Mouse (Mus musculus): ENCODE results near the gene Ndufaf2. TPM values are rescaled to one million over a fixed set of nuclear protein-coding genes. Genes with fewer than 3 reads are reported as not detected.
A peak's percentile ranks its signal among the peaks of the same experiment; 100 is the strongest.

Gene Ndufaf2
- total RNA-seq (2014; rRNA removed; ENCODE audit: low replicate concordance) (3.4 TPM in 1 of 2 replicates, not detected in the other), polyA plus RNA-seq (2015; fragmentation: Nextera tagmentation; extraction: Ambion mirVana) (61.7 and 62.5 TPM in 2 replicates)

GRCm38 (mm10) chr13:108158465-108159240 lies at the start of gene Ndufaf2, which contains the start of gene Ercc8:
TSS of gene Ndufaf2 (minus strand) at chr13:108158623.
TSS of gene Ercc8 (plus strand) at chr13:108158731.
- Histone ChIP-seq H3K4me2 (ENCODE audit: low read depth, low read length) (peak within 1 kb of the TSS; percentile 94), H3K27ac (ENCODE audit: low read depth) (0 out of 2 replicates have a peak within 1 kb of the TSS, but pooled peaks have one; percentile 21), H3K27me3 (ENCODE audit: control insufficient read depth, insufficient read depth, low read length) (no peaks in the 10 kb centered on the region), H3K9ac (replicated peaks; ENCODE audit: low read depth, low read length) (peak within 1 kb of the TSS; percentile 77), H3K9me3 (replicated peaks; ENCODE audit: control insufficient read depth, low read length) (no peaks in the 10 kb centered on the region), H3K4me1 (ENCODE audit: control insufficient read depth, insufficient read depth) (0 out of 2 replicates have a peak, but pooled peaks cover 4% of the 10 kb centered on the region), H3K36me3 (replicated peaks; ENCODE audit: control insufficient read depth, insufficient read depth, low read length) (peaks cover 18% of the 10 kb centered on the region), H3K4me3 (ENCODE audit: low read depth, low read length) (peak within 1 kb of the TSS; percentile 92)
- WGBS, result under 1% methylated on average over 47 of the region's 47 CpGs
- DNase-seq (ENCODE audit: low spot score), result peak; percentile 94
- TF ChIP-seq CTCF (IDR thresholded peaks at IDR 0.05; ENCODE audit: low read depth) (no peak), EP300 (IDR thresholded peaks at IDR 0.05; ENCODE audit: low read depth) (no peak)
- peak; percentile 98 for ATAC-seq (ENCODE audit: insufficient read depth, low read depth)

DNA sequence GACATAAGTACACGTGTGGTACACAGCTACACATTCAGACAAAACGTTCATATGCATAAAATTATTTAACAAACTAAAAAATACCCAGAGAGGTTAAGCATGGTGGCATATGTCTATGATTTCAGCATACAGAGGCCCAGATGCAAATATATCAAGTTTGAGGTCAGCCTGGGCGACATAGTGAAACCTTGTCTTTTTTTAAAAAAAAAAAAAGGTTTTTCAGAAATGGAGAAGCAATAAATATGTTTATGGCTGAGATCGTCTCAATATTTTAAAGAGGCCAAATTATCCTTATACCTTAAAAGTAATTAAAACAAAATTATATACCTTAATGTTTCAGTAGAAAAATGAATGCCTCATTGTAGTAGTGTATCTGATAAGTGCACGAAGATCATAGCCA lies 49.7 kb upstream of the Ndufaf2 start:
- Histone ChIP-seq H3K4me2 (ENCODE audit: low read depth, low read length) (no peak overlapping the region), H3K27ac (ENCODE audit: low read depth) (no peak overlapping the region), H3K9ac (replicated peaks; ENCODE audit: low read depth, low read length) (no peak overlapping the region), H3K36me3 (replicated peaks; ENCODE audit: control insufficient read depth, insufficient read depth, low read length) (no peaks in the 10 kb centered on the region), H3K27me3 (ENCODE audit: control insufficient read depth, insufficient read depth, low read length) (peaks cover 10% of the 10 kb centered on the region), H3K4me1 (ENCODE audit: control insufficient read depth, insufficient read depth) (0 out of 2 replicates have a peak, but pooled peaks cover 4% of the 10 kb centered on the region), H3K9me3 (replicated peaks; ENCODE audit: control insufficient read depth, low read length) (no peaks in the 10 kb centered on the region), H3K4me3 (ENCODE audit: low read depth, low read length) (no peak overlapping the region)
- WGBS, result 67% methylated on average over 5 of the region's 5 CpGs
- ATAC-seq (ENCODE audit: insufficient read depth, low read depth), result no peak
- TF ChIP-seq EP300 (IDR thresholded peaks at IDR 0.05; ENCODE audit: low read depth) (no peak), CTCF (IDR thresholded peaks at IDR 0.05; ENCODE audit: low read depth) (no peak)
- no peak for DNase-seq (ENCODE audit: low spot score)

- 86% methylated on average over 2 of the region's 2 CpGs for WGBS
- TF ChIP-seq EP300 (IDR thresholded peaks at IDR 0.05; ENCODE audit: low read depth) (no peak), CTCF (IDR thresholded peaks at IDR 0.05; ENCODE audit: low read depth) (no peak)
- no peak for ATAC-seq (ENCODE audit: insufficient read depth, low read depth)
- Histone ChIP-seq H3K36me3 (replicated peaks; ENCODE audit: control insufficient read depth, insufficient read depth, low read length) (no peaks in the 10 kb centered on the region), H3K9ac (replicated peaks; ENCODE audit: low read depth, low read length) (no peak overlapping the region), H3K4me3 (ENCODE audit: low read depth, low read length) (no peak overlapping the region), H3K4me2 (ENCODE audit: low read depth, low read length) (no peak overlapping the region), H3K27ac (ENCODE audit: low read depth) (no peak overlapping the region), H3K4me1 (ENCODE audit: control insufficient read depth, insufficient read depth) (0 out of 2 replicates have a peak, but pooled peaks cover 4% of the 10 kb centered on the region), H3K27me3 (ENCODE audit: control insufficient read depth, insufficient read depth, low read length) (peaks cover 5% of the 10 kb centered on the region; the same call in 1 of the 2 replicates), H3K9me3 (replicated peaks; ENCODE audit: control insufficient read depth, low read length) (no peaks in the 10 kb centered on the region)
- no peak for DNase-seq (ENCODE audit: low spot score)
These were observed 49.0 kb upstream of the Ndufaf2 start for GRCm38 (mm10) chr13:108207447-108207846.

GRCm38 (mm10) chr13:108204857-108205256 lies 46.4 kb upstream of the Ndufaf2 start:
- no peak overlapping the region for H3K4me3 ChIP-seq (ENCODE audit: low read depth, low read length)
- no peak overlapping the region for H3K9ac ChIP-seq (replicated peaks; ENCODE audit: low read depth, low read length)
- DNase-seq (ENCODE audit: low spot score) (no peak), ATAC-seq (ENCODE audit: insufficient read depth, low read depth) (no peak)
- WGBS, result 79% methylated on average over 3 of the region's 3 CpGs
- no peak overlapping the region for H3K27ac ChIP-seq (ENCODE audit: low read depth)
- H3K4me1 ChIP-seq (ENCODE audit: control insufficient read depth, insufficient read depth), result 0 out of 2 replicates have a peak, but pooled peaks cover 4% of the 10 kb centered on the region
- H3K27me3 ChIP-seq (ENCODE audit: control insufficient read depth, insufficient read depth, low read length), result no peaks in the 10 kb centered on the region
- no peaks in the 10 kb centered on the region for H3K36me3 ChIP-seq (replicated peaks; ENCODE audit: control insufficient read depth, insufficient read depth, low read length)
- TF ChIP-seq CTCF (IDR thresholded peaks at IDR 0.05; ENCODE audit: low read depth) (no peak), EP300 (IDR thresholded peaks at IDR 0.05; ENCODE audit: low read depth) (no peak)
- H3K9me3 ChIP-seq (replicated peaks; ENCODE audit: control insufficient read depth, low read length), result no peaks in the 10 kb centered on the region
- H3K4me2 ChIP-seq (ENCODE audit: low read depth, low read length), result no peak overlapping the region

- WGBS, result 72% methylated on average over 6 of the region's 6 CpGs
- no peak overlapping the region for H3K4me3 ChIP-seq (ENCODE audit: low read depth, low read length)
These were observed 37.1 kb upstream of the Ndufaf2 start for GRCm38 (mm10) chr13:108195474-108195873.

More at GRCm38 (mm10) chr13:108195474-108195873, 37.1 kb upstream of the Ndufaf2 start:
- H3K27me3 ChIP-seq (ENCODE audit: control insufficient read depth, insufficient read depth, low read length), result no peaks in the 10 kb centered on the region
- no peaks in the 10 kb centered on the region for H3K4me1 ChIP-seq (ENCODE audit: control insufficient read depth, insufficient read depth)
- no peak overlapping the region for H3K4me2 ChIP-seq (ENCODE audit: low read depth, low read length)
- H3K9ac ChIP-seq (replicated peaks; ENCODE audit: low read depth, low read length), result no peak overlapping the region
- no peak for DNase-seq (ENCODE audit: low spot score)
- no peaks in the 10 kb centered on the region for H3K9me3 ChIP-seq (replicated peaks; ENCODE audit: control insufficient read depth, low read length)
- H3K27ac ChIP-seq (ENCODE audit: low read depth), result no peak overlapping the region
- TF ChIP-seq CTCF (IDR thresholded peaks at IDR 0.05; ENCODE audit: low read depth), result no peak
- no peak for TF ChIP-seq EP300 (IDR thresholded peaks at IDR 0.05; ENCODE audit: low read depth)
- no peak for ATAC-seq (ENCODE audit: insufficient read depth, low read depth)
- H3K36me3 ChIP-seq (replicated peaks; ENCODE audit: control insufficient read depth, insufficient read depth, low read length), result peaks cover 22% of the 10 kb centered on the region
